Mouse (Mus musculus): ENCODE data around the gene Kif23.

- TF ChIP-seq CTCF (IDR thresholded peaks at IDR 0.05; ENCODE audit: insufficient read depth, low read depth, low read length) (no peak), POLR2A (IDR thresholded peaks at IDR 0.05; ENCODE audit: insufficient read depth, low read depth, low read length) (no peak)
Measured at GRCm38 (mm10) chr9:61986055-61986454, 39.5 kb upstream of the Kif23 start.
